Mouse (Mus musculus): ENCODE data around the gene Rftn1.

- TF ChIP-seq CTCF (IDR thresholded peaks at IDR 0.05; ENCODE audit: low read depth, low read length): no peak
- TF ChIP-seq POLR2A (IDR thresholded peaks at IDR 0.05; ENCODE audit: extremely low read depth, insufficient read depth, low read length): no peak
Measured at GRCm38 (mm10) chr17:50040727-50041410, 149.6 kb downstream of the Rftn1 start.
